Mouse (Mus musculus) lung, adult 2 months (tissue): ENCODE results near the gene Hoxd8. TPM values are rescaled to one million over a fixed set of nuclear protein-coding genes. Genes with fewer than 3 reads are reported as not detected.

Source experiments
- DNase-seq: peaks from one replicate; pipeline ENCODE4 v3.0.0; 2022
- H3K4me1 ChIP-seq: fragments of 200-500 bp; 2 replicates; pipeline ENCODE4 v1.6.1; 2011; ENCODE audit warnings: low read length; ENCODE audit not compliant: control insufficient read depth, insufficient read depth
- H3K4me3 ChIP-seq: fragments of 200-500 bp; replicated peaks from 2 replicates; pipeline ENCODE3; 2011; ENCODE audit warnings: low read depth, mild to moderate bottlenecking, control low read depth, low read length; ENCODE audit errors: extremely low read depth
- CTCF ChIP-seq: fragments of 200-500 bp; IDR thresholded peaks from 2 replicates; pipeline ENCODE4 v1.5.1; 2011; ENCODE audit warnings: mild to moderate bottlenecking, low read length, control low read depth; ENCODE audit not compliant: insufficient read depth
- POLR2A ChIP-seq: fragments of 200-500 bp; IDR thresholded peaks from 2 replicates; pipeline ENCODE4 v1.6.1; 2011; ENCODE audit warnings: low read depth, mild to moderate bottlenecking, control low read depth, low read length, borderline replicate concordance; ENCODE audit errors: extremely low read depth
- WGBS: fragments of 180-500 bp; shearing (Covaris S2); methylation state at CpG from one replicate; pipeline ENCODE4 v1.1.7; 2018; 5-methylcytosine and 5-hydroxymethylcytosine counted together
- polyA plus RNA-seq: library from polyadenylated mRNA; depleted of rRNA; stranded (reverse); fragments of >200 nt; gene quantifications from 2 replicates; pipeline ENCODE4 v1.2.3, GENCODE M21; 2012

Gene Hoxd8
- polyA plus RNA-seq, 1 experiment, result 0.67 TPM

DNA sequence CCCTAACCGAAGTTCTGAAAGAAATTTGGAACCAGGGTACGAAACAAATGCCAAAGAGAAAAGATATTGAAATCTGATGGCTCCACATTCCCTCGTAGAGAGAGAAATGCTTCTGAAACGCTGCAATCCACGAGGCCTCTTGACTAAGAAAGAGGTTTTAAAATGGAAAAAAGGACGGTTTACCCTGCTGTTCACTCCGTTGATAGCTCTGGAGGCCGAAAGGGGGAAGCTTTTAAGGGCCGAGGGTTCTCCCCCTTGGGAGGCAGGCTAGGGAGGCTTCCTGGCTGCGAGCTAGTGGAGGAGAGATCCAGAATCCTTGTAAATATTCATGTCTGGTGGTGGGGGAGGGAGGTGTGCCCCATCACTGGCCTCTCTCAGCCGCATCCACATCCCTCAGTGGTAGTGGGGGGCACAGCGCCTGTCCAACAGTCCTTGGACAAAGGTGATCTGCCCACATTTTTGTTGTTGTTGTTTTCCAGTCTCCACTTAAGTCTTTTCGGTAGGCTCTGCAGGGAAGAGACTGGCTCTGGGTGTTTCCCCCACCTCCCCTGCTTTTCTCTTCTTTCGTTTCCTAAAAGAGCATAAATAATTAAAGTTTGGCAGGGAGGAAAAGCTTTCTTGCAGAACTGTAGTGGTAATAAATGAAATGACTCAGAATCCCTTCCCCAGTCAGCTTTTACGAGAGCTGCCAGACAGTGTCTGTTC is 25.4 kb upstream of the Hoxd8 start, which contains the start of gene Hoxd11:
Hoxd11 (plus strand) TSS at position 667 of the 705 bp plus-strand sequence.
- TF ChIP-seq CTCF (no peak), POLR2A (no peak)
- Histone ChIP-seq H3K4me3 (no peak within 1 kb of the TSS), H3K4me1 (no peaks in the 10 kb centered on the region)
- WGBS, result 5% methylated on average over 15 of the region's 15 CpGs
- DNase-seq, result no peak

- TF ChIP-seq POLR2A, result no peak
- TF ChIP-seq CTCF, result no peak
- no peak for DNase-seq
- no peak overlapping the region for H3K4me3 ChIP-seq
Measured at GRCm38 (mm10) chr2:74679596-74679971, 24.8 kb upstream of the Hoxd8 start.

GRCm38 (mm10) chr2:74679980-74680379 is 24.4 kb upstream of the Hoxd8 start:
- WGBS, result 3% methylated on average over 23 of the region's 23 CpGs
- no peaks in the 10 kb centered on the region for H3K4me1 ChIP-seq
- no peak overlapping the region for H3K4me3 ChIP-seq
- DNase-seq, result no peak
- TF ChIP-seq CTCF (no peak), POLR2A (no peak)

More at GRCm38 (mm10) chr2:74679596-74679971, 24.8 kb upstream of the Hoxd8 start:
- H3K4me1 ChIP-seq, result no peaks in the 10 kb centered on the region
- 3% methylated on average over 26 of the region's 26 CpGs for WGBS

- no peak for DNase-seq
- TF ChIP-seq CTCF, result no peak
- TF ChIP-seq POLR2A, result no peak
- H3K4me3 ChIP-seq, result no peak overlapping the region
- no peaks in the 10 kb centered on the region for H3K4me1 ChIP-seq
- WGBS, result 6% methylated on average over 21 of the region's 21 CpGs
Measured at GRCm38 (mm10) chr2:74680561-74681398, 23.6 kb upstream of the Hoxd8 start.

- 1% methylated on average over 78 of the region's 78 CpGs for WGBS
- H3K4me1 ChIP-seq, result no peaks in the 10 kb centered on the region
- no peak overlapping the region for H3K4me3 ChIP-seq
- DNase-seq, result no peak
- TF ChIP-seq CTCF (no peak), POLR2A (no peak)
Measured at GRCm38 (mm10) chr2:74681594-74682531, 22.6 kb upstream of the Hoxd8 start.

DNA sequence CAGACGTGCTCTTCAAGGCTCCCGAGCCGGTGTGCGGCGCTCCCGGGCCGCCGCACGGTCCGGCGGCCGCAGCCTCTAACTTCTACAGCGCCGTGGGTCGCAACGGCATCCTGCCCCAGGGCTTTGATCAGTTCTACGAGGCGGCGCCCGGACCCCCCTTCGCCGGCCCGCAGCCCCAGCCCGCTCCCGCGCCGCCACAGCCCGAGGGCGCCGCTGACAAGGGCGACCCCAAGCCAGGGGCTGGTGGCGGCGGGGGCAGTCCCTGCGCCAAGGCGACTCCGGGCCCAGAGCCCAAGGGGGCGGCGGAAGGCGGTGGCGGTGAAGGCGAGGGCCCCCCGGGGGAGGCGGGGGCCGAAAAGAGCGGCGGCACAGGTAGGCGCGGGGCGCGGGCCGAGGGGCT is 21.6 kb upstream of the Hoxd8 start:
- 4% methylated on average over 50 of the region's 51 CpGs for WGBS
- TF ChIP-seq CTCF (no peak), POLR2A (no peak)
- no peak for DNase-seq
- no peaks in the 10 kb centered on the region for H3K4me1 ChIP-seq
- no peak overlapping the region for H3K4me3 ChIP-seq

- TF ChIP-seq CTCF, result no peak
- TF ChIP-seq POLR2A, result no peak
- no peak overlapping the region for H3K4me3 ChIP-seq
- no peaks in the 10 kb centered on the region for H3K4me1 ChIP-seq
- WGBS, result 3% methylated on average over 18 of the region's 18 CpGs
- DNase-seq, result no peak
Measured at GRCm38 (mm10) chr2:74683471-74683951, 20.9 kb upstream of the Hoxd8 start.

- DNase-seq, result no peak
- Histone ChIP-seq H3K4me1 (no peaks in the 10 kb centered on the region), H3K4me3 (no peak overlapping the region)
- 5% methylated on average over 12 of the region's 12 CpGs for WGBS
- TF ChIP-seq POLR2A (no peak), CTCF (no peak)
Measured at GRCm38 (mm10) chr2:74684106-74684505, 20.3 kb upstream of the Hoxd8 start.
